Mouse (Mus musculus): ENCODE data around the gene Ass1. TPM values are rescaled to one million over a fixed set of nuclear protein-coding genes. Genes with fewer than 3 reads are reported as not detected.

Gene Ass1
- total RNA-seq (2014; fragmentation: Nextera tagmentation): not detected in 2 replicates
- total RNA-seq (2017): not detected in 2 replicates
- polyA plus RNA-seq (2012): not detected in 2 replicates

DNA sequence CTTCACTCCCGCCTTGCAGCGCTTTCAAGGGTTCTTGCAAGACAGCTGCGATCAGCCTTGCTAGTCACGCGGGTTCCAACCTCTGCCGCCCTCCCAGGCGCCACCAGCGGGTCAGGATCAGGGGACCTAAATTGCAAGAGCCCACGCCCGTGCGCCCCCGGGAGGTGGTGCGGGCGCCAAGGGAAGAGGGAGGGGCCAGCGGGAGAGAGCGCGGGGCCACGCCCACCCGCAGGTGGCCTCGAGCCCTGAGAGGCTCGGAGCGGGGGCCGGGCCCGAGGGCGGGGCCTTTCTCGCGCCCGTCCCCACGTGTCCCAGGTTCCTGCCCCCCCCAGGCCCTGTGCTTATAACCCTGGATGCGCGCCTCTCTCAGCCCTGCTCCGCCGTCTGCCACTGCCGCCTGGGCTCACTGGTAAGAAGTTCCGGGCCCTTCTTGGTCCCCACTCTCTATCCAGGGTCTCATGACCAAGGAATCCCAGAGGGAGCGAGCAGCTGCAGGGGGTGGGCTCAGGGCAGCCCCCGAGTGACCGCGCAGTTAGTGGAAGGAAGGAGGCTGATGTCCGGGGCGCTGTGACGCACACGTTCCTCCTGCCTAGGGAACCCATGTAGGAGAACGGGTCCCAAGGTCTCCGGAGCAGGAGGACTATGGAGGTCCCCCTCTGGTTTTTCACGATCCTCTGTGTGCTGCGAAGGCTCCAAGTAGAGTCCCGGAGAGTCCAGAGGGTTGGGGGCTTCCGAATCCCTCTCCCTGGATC, at the start of gene Ass1:
TSS of gene Ass1 (plus strand) at position 277 of the 752 bp plus-strand sequence.
- Histone ChIP-seq H3K4me1 (ENCODE audit: insufficient read depth, low read depth, low read length) (no peaks in the 10 kb centered on the region), H3K27me3 (ENCODE audit: insufficient read depth, low read length) (peaks cover 28% of the 10 kb centered on the region), H3K4me3 (ENCODE audit: low read depth, low read length) (no peak within 1 kb of the TSS), H3K36me3 (replicated peaks) (no peaks in the 10 kb centered on the region), H3K9me3 (replicated peaks) (no peaks in the 10 kb centered on the region)
- DNase-seq (ENCODE audit: low spot score) (no peak), ATAC-seq (ENCODE audit: extremely low read depth, insufficient number of reproducible peaks, low FRiP score, poor library complexity, severe bottlenecking) (no peak)
- TF ChIP-seq TAL1 (conservative IDR thresholded peaks at IDR 0.05; ENCODE audit: low read depth, low read length) (no peak), POLR2AphosphoS5 (IDR thresholded peaks at IDR 0.05; ENCODE audit: insufficient replicate concordance, low read depth, low read length) (no peak), CTCF (IDR thresholded peaks at IDR 0.05; ENCODE audit: low read depth, low read length) (no peak), GATA1 (IDR thresholded peaks at IDR 0.05; ENCODE audit: borderline replicate concordance, low read length) (no peak)

DNA sequence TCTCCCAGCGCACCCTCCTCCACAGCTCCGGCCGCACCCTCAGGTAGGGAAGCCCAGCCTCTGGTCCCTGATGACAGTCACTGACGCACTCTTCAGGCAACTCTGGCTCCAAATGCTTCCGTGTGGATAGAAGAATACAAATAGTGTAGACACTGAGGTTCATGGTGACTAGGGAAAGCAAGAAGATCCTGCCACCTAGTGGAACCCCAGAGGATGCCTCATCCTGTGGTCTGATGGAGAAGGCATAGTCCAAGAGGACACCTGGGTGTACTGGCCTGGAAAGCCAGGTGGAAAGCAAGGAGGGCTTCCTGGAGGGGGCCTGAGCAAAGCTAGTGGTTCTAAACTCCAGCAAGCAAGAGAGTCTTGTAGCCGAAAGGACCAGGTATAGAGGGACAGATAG, 49.1 kb upstream of the Ass1 start:
- Histone ChIP-seq H3K4me3 (ENCODE audit: low read depth, low read length) (no peak overlapping the region), H3K36me3 (replicated peaks) (no peaks in the 10 kb centered on the region), H3K4me1 (ENCODE audit: insufficient read depth, low read depth, low read length) (no peaks in the 10 kb centered on the region; the same call in 1 of the 2 replicates), H3K9me3 (replicated peaks) (no peaks in the 10 kb centered on the region), H3K27me3 (ENCODE audit: insufficient read depth, low read length) (peaks cover 4% of the 10 kb centered on the region; the same call in 1 of the 2 replicates)
- no peak for TF ChIP-seq TAL1 (conservative IDR thresholded peaks at IDR 0.05; ENCODE audit: low read depth, low read length)
- TF ChIP-seq CTCF (IDR thresholded peaks at IDR 0.05; ENCODE audit: low read depth, low read length): no peak
- no peak for TF ChIP-seq GATA2 (IDR thresholded peaks at IDR 0.05; ENCODE audit: borderline replicate concordance, low read depth, low read length)
- TF ChIP-seq POLR2AphosphoS5 (IDR thresholded peaks at IDR 0.05; ENCODE audit: insufficient replicate concordance, low read depth, low read length): no peak
- no peak for TF ChIP-seq GATA1 (IDR thresholded peaks at IDR 0.05; ENCODE audit: borderline replicate concordance, low read length)
- no peak for DNase-seq (ENCODE audit: low spot score)
- no peak for ATAC-seq (ENCODE audit: extremely low read depth, insufficient number of reproducible peaks, low FRiP score, poor library complexity, severe bottlenecking)

DNA sequence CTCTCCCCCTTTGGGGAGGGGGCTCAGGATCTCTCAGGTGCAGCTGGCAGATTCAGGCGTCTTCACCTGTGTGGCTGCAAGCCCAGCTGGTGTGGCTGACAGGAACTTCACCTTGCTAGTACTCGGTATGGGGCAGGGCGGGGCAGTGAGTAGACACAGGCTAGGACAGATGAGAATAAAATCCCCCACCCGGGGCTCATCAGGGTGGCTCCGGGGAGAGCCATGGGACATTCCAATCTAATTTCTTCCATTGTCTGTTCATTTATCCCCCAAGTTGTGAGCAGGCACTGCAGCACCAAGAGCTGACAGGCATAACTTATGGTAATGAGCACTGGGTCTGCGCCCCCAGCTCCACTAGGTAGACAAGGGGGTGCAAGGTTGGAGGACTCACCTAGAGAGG, 47.4 kb upstream of the Ass1 start:
- H3K36me3 ChIP-seq (replicated peaks): no peaks in the 10 kb centered on the region
- DNase-seq (ENCODE audit: low spot score) (no peak), ATAC-seq (ENCODE audit: extremely low read depth, insufficient number of reproducible peaks, low FRiP score, poor library complexity, severe bottlenecking) (no peak)
- H3K9me3 ChIP-seq (replicated peaks): no peaks in the 10 kb centered on the region
- no peak overlapping the region for H3K4me3 ChIP-seq (ENCODE audit: low read depth, low read length)
- TF ChIP-seq GATA1 (IDR thresholded peaks at IDR 0.05; ENCODE audit: borderline replicate concordance, low read length) (no peak), CTCF (IDR thresholded peaks at IDR 0.05; ENCODE audit: low read depth, low read length) (no peak), GATA2 (IDR thresholded peaks at IDR 0.05; ENCODE audit: borderline replicate concordance, low read depth, low read length) (no peak), POLR2AphosphoS5 (IDR thresholded peaks at IDR 0.05; ENCODE audit: insufficient replicate concordance, low read depth, low read length) (no peak), TAL1 (conservative IDR thresholded peaks at IDR 0.05; ENCODE audit: low read depth, low read length) (no peak)
- no peaks in the 10 kb centered on the region; the same call in 1 of the 2 replicates for H3K4me1 ChIP-seq (ENCODE audit: insufficient read depth, low read depth, low read length)
- peaks cover 4% of the 10 kb centered on the region; the same call in 1 of the 2 replicates for H3K27me3 ChIP-seq (ENCODE audit: insufficient read depth, low read length)

DNA sequence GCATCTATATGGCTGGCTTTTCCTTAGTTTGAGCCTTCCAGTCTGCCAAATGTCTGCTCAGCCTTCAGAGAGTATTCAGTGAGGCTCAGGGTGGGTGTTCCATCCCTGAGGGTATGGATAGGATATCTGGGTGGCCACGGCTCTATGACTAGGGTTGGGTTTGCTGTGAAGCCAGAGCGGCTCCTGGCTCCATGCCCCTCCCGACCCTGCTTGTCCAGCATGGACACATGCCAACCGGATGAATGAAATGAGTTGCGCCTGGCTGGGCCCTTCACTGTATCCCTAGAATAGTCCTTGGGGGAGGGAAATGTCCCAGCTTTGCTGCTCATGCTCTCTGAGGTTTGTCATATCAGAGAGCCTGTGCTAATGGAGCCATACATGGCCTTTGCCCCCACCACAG, 38.5 kb upstream of the Ass1 start:
- Histone ChIP-seq H3K4me1 (ENCODE audit: insufficient read depth, low read depth, low read length) (no peaks in the 10 kb centered on the region; the same call in 1 of the 2 replicates), H3K4me3 (ENCODE audit: low read depth, low read length) (no peak overlapping the region), H3K27me3 (ENCODE audit: insufficient read depth, low read length) (peaks cover 9% of the 10 kb centered on the region; the same call in 1 of the 2 replicates), H3K36me3 (replicated peaks) (no peaks in the 10 kb centered on the region), H3K9me3 (replicated peaks) (no peaks in the 10 kb centered on the region)
- TF ChIP-seq GATA2 (IDR thresholded peaks at IDR 0.05; ENCODE audit: borderline replicate concordance, low read depth, low read length) (no peak), TAL1 (conservative IDR thresholded peaks at IDR 0.05; ENCODE audit: low read depth, low read length) (no peak), CTCF (IDR thresholded peaks at IDR 0.05; ENCODE audit: low read depth, low read length) (no peak), POLR2AphosphoS5 (IDR thresholded peaks at IDR 0.05; ENCODE audit: insufficient replicate concordance, low read depth, low read length) (no peak), GATA1 (IDR thresholded peaks at IDR 0.05; ENCODE audit: borderline replicate concordance, low read length) (no peak)
- DNase-seq (ENCODE audit: low spot score): no peak
- no peak for ATAC-seq (ENCODE audit: extremely low read depth, insufficient number of reproducible peaks, low FRiP score, poor library complexity, severe bottlenecking)

DNA sequence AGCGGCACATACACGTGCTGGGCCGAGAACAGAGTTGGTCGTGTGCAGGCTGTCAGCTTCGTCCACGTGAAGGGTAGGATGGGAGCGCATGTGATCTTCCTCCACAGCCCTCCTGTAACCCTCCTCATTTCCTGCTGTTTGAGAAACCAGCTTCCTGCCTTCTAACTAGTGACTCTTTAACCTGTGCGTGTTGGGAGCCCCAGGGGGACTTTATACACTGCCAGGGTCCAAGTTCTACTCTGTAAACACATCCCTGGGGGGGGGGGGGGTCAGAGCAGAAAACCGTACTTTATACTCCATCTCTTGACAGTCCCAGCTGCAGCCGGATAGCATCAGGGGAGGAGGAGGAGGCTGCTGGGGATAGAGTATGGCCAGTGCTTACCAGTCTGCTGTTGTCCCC, 35.3 kb upstream of the Ass1 start:
- Histone ChIP-seq H3K9me3 (replicated peaks) (no peaks in the 10 kb centered on the region), H3K4me3 (ENCODE audit: low read depth, low read length) (no peak overlapping the region), H3K4me1 (ENCODE audit: insufficient read depth, low read depth, low read length) (no peaks in the 10 kb centered on the region; the same call in 1 of the 2 replicates), H3K36me3 (replicated peaks) (no peaks in the 10 kb centered on the region), H3K27me3 (ENCODE audit: insufficient read depth, low read length) (no peaks in the 10 kb centered on the region; the same call in 1 of the 2 replicates)
- no peak for TF ChIP-seq GATA1 (IDR thresholded peaks at IDR 0.05; ENCODE audit: borderline replicate concordance, low read length)
- TF ChIP-seq GATA2 (IDR thresholded peaks at IDR 0.05; ENCODE audit: borderline replicate concordance, low read depth, low read length): no peak
- TF ChIP-seq TAL1 (conservative IDR thresholded peaks at IDR 0.05; ENCODE audit: low read depth, low read length): no peak
- TF ChIP-seq POLR2AphosphoS5 (IDR thresholded peaks at IDR 0.05; ENCODE audit: insufficient replicate concordance, low read depth, low read length): no peak
- TF ChIP-seq CTCF (IDR thresholded peaks at IDR 0.05; ENCODE audit: low read depth, low read length): no peak
- DNase-seq (ENCODE audit: low spot score) (no peak), ATAC-seq (ENCODE audit: extremely low read depth, insufficient number of reproducible peaks, low FRiP score, poor library complexity, severe bottlenecking) (no peak)

DNA sequence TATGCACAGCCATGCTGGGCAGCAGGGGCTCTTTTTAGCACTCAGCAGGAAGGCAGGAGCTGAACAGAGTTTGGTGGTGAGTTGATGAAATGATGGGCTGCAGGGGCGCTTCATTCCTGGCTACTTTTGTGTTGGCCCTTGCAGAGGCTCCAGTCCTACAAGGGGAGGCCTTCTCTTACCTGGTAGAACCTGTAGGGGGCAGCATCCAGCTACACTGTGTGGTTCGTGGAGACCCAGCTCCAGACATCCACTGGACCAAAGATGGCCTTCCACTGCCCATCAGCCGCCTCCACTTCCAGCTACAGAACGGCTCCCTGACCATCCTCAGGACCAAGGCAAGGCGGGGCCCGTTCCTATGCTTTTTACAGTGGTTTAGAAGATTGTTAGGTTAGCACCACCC, 34.4 kb upstream of the Ass1 start:
- ATAC-seq (ENCODE audit: extremely low read depth, insufficient number of reproducible peaks, low FRiP score, poor library complexity, severe bottlenecking) (no peak), DNase-seq (ENCODE audit: low spot score) (peak; percentile 14)
- H3K36me3 ChIP-seq (replicated peaks): no peaks in the 10 kb centered on the region
- no peak overlapping the region for H3K4me3 ChIP-seq (ENCODE audit: low read depth, low read length)
- TF ChIP-seq GATA2 (IDR thresholded peaks at IDR 0.05; ENCODE audit: borderline replicate concordance, low read depth, low read length) (no peak), CTCF (IDR thresholded peaks at IDR 0.05; ENCODE audit: low read depth, low read length) (no peak), TAL1 (conservative IDR thresholded peaks at IDR 0.05; ENCODE audit: low read depth, low read length) (no peak), GATA1 (IDR thresholded peaks at IDR 0.05; ENCODE audit: borderline replicate concordance, low read length) (no peak), POLR2AphosphoS5 (IDR thresholded peaks at IDR 0.05; ENCODE audit: insufficient replicate concordance, low read depth, low read length) (no peak)
- H3K27me3 ChIP-seq (ENCODE audit: insufficient read depth, low read length): peaks cover 2% of the 10 kb centered on the region; the same call in 1 of the 2 replicates
- no peaks in the 10 kb centered on the region; the same call in 1 of the 2 replicates for H3K4me1 ChIP-seq (ENCODE audit: insufficient read depth, low read depth, low read length)
- no peaks in the 10 kb centered on the region for H3K9me3 ChIP-seq (replicated peaks)
